Mouse (Mus musculus) retina, postnatal 1 day (tissue): ENCODE results near the gene Exosc10.

Source experiments
- DNase-seq: peaks from one replicate; pipeline ENCODE4 v3.0.0-alpha.2; 2012

The Exosc10 gene

DNA sequence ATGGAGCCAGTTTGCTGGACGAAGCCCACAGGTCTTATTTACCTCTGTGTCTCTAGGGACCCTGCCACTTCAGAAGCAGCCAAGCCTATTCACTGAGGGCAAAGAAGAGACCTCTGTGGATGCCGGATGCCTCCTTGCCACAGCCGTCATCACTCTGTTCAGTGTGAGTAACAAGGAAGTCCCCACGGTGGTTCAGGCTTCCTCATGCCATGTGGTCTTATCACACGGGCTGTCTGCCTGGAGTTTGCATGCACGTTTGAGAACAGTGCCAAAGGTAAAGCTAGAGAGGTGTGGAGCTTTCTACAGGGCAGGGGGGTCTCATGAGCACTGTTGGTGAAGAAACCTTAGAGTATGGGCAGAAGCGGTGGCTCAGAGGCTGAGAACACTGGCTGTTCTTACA, 15.0 kb downstream of the Exosc10 start:
- no peak for DNase-seq

DNA sequence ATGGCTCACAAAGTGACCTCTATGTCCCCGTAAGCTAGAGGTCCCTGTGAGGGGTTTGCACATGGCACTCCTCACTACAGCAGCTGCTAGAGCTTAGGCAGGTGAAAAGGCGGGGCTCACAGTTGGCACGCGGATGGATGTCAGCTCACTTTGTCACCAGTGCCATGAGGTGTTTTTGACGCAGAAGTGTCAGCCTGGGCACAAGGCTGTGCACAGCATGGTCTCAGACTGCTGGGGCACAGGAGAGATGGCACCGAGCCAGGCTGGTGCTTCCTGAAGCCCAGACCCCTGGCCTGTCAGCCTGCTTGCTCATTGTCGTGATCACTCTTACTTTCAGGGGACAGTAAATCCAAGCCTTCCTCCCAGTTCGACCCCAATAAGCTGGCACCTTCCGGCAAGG, 22.5 kb downstream of the Exosc10 start:
- DNase-seq: no peak

DNA sequence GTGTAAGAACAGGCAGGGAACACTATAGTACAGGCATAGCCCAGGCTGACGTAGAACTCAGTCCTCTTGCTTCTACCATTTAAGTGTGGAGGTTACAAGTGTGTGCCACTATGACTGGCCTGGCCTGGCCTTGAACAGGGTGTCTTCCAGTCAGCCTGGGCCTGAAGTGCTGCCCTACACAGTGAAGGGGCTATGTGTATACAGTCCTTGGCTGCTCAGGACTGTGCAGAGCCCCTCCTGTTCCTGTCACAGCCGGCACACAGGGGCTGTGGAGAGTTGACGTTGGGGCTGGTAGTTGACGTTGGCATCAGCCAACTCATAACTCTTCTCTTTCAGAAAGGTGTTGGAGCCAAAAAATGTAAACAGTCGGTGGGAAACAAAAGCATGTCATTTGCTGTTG, 23.2 kb downstream of the Exosc10 start:
- DNase-seq: no peak

DNA sequence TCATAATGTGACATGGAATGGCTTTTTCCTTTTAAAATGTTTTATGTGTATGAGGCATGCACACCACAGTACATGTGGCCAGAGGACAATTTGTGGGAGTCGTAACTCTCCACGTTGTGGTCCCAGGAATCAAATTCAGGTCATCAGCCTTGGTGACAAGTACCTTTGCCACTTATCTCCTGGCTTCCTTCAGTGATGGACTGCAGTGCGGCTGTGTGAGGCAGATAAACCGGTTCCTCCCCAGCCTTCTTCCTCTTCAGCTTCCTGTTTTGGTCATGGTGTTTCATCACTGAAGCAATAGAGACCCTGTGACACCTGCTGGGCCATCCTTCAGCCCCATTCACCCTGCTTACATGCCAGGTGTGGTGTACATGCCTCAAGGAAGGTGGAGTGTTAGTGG, 25.0 kb downstream of the Exosc10 start:
- DNase-seq: no peak

DNA sequence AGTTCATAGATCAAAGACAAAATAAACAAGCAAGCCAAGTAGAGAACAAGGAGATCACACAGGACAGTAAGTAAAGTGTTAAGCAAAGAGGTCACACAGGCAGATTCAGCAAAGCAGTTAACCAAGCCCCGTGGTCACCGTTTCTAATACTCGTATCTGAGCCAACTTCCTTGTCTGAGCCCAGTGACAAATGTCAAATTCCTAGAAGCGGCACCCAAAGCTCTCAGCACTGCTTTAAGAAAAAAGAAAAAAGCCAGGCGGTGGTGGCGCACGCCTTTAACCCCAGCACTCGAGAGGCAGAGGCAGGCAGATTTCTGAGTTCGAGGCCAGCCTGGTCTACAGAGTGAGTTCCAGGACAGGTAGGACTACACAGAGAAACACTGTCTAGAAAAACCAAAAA, 28.4 kb downstream of the Exosc10 start:
- no peak for DNase-seq

- no peak for DNase-seq
Measured at GRCm38 (mm10) chr4:148588793-148589192, 30.6 kb downstream of the Exosc10 start.

GRCm38 (mm10) chr4:148589565-148589964, 31.3 kb downstream of the Exosc10 start:
- no peak for DNase-seq

DNA sequence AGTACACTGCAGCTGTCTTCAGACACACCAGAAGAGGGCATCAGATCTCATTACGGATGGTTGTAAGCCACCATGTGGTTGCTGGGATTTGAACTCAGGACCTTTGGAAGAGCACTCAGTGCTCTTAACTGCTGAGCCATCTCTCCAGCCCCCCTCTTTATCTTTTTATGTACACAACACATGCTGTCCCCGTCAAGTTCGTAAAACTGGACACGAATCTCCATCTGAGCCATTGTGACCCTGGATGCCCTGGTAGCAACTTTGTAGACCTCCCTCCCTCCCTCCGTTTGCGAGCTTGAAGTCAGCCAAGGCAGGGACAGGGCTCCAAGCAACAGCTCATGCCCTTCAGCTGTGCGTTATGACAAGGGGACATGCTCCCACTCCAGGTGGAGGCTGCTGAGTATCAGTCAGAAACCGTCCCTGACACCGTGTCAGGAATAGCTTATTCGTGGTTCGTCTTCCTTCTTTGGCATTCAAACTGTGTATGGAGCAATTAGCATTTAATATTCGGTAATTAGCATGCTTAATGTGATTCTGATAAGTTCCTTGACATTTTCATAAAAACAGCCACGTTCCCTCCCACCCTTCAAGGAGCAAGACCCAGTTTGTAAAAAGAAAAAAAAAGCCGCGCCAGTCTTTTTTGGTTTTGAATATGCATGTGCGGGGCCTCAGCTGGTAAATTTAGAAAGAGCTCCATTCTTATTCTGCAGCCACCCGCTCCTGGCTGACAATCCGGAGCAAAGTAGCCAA, 32.4 kb downstream of the Exosc10 start:
- peak; percentile 35 for DNase-seq

- DNase-seq: peak; percentile 99
Measured at GRCm38 (mm10) chr4:148591171-148591630, 33.0 kb downstream of the Exosc10 start, which contains the start of gene Srm. TSS of gene Srm (plus strand) at chr4:148591503.

GRCm38 (mm10) chr4:148591637-148592380, 33.6 kb downstream of the Exosc10 start:
- peak; percentile 50 for DNase-seq

- DNase-seq: no peak
Measured at GRCm38 (mm10) chr4:148593996-148594395, 35.8 kb downstream of the Exosc10 start.

GRCm38 (mm10) chr4:148595916-148596315, 37.7 kb downstream of the Exosc10 start:
- peak; percentile 92 for DNase-seq

- no peak for DNase-seq
Measured at GRCm38 (mm10) chr4:148596731-148597130, 38.5 kb downstream of the Exosc10 start.

DNA sequence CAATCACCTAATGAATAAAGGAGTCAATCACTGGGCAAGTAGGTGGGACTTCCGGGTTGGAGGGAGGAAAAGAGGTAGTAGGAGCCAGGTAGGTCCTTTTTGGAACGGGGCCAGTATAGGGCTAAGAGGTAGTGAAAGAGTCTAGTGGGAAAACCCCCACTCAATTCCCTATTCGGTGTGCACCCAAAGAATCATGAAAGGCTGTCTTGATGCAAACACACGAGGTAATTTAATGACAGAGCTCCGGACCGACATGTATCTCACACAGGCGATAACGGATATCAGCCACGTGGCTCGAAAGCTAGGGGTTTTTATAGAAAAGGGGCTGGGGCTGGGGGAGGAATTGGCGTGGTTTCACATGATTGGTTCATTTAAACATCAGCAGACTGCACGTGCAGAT, 40.6 kb downstream of the Exosc10 start:
- no peak for DNase-seq

DNA sequence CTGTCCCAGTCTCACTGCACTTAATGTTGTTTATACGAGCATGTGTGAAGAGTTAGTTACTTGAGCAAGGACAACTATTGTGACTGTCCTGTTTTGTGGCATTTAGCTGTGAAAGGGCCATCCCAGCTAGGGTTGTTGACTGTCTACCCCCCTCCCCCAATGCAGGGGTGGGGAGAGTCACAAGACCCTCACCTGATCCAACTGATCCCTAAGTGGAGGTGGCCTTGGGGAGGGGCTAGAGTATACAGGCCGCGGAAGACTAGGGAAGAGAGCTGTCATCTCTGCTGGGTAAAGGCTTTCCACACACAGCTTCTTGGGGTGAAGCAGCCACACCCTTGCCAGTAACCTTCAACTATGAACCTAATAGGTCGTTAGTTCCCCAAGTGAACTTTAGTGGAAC, 42.1 kb downstream of the Exosc10 start:
- no peak for DNase-seq

DNA sequence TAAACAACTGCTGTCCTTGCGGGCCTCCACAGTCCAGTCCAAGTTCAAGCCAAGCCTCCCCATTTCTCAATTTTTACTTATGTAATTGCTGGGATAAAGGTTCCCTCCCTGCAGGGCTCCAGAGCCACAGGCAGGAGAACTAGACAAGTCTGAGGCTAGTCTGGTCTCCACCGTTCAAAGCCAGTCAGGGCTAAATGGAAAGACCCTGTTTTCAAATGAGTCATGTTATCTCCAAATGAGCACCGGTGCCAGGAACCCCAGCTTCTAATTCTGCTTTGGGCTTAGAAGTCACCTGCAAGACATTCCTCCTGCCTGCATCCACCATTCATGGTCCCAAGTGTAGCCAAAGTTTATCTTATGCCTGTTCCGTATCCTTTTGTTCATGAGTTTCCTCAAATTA, 43.6 kb downstream of the Exosc10 start:
- no peak for DNase-seq

DNA sequence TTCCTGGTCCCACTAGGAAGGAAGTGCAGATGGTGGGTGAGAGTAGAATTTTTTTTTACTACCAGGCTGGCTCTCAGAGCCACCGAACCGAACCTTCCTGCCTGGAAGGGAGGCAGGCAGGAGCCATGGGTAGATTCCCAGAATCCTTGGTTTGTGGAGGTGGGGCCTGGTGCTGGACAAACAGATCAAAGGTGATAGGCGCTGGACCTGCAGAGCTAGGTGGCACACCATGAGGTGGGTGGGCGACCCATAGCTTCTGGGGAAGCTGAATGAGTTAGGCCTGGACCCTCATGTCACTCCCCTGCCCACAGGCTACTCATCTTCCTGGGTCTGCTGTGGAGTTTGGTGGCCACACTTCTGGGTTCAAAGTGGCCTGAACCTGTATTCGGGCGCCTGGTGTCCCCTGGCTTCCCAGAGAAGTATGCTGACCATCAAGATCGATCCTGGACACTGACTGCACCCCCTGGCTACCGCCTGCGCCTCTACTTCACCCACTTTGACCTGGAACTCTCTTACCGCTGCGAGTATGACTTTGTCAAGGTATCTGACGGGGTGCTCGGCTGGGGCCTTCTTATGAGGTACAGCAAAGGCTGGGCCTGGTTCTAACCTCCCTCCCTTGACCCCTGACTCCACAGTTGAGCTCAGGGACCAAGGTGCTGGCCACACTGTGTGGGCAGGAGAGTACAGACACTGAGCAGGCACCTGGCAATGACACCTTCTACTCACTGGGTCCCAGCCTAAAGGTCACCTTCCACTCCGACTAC, 44.3 kb downstream of the Exosc10 start, which contains the start of gene Masp2:
Masp2 (plus strand) TSS at position 198 of the 764 bp plus-strand sequence.
- no peak for DNase-seq

- DNase-seq: no peak
Measured at GRCm38 (mm10) chr4:148603376-148604139, 45.3 kb downstream of the Exosc10 start.

- no peak for DNase-seq
Measured at GRCm38 (mm10) chr4:148604141-148604540, 45.9 kb downstream of the Exosc10 start.

- peak; percentile 72 for DNase-seq
Measured at GRCm38 (mm10) chr4:148604541-148605165, 46.4 kb downstream of the Exosc10 start.

GRCm38 (mm10) chr4:148607758-148608157, 49.5 kb downstream of the Exosc10 start:
- peak; percentile 75 for DNase-seq

DNA sequence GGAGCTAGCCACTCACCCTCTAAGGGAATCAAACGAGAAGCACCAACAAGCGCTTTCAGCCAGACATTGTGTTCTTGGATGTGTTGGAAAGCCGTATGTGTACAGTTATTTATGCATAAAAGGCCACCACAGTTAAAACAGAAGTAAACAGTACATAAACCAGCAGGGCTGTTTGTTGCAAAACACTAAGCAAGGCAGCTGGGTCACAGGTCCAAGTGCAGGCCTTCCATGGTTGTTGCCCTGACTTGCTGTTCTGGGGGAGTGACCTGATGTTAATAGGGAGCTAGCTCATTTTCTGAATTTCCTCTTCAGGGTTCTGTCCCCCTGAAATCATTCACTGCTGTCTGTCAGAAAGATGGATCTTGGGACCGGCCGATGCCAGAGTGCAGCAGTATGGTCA, 51.6 kb downstream of the Exosc10 start:
- DNase-seq: no peak
